Mouse (Mus musculus) lung, embryonic 16.5 days (tissue): ENCODE data around the gene Mmp10. TPM values are rescaled to one million over a fixed set of nuclear protein-coding genes. Genes with fewer than 3 reads are reported as not detected.

ENCODE experiments used
- ATAC-seq: fragments of 200-750 bp; cut with Nextera tagmentation; 2 replicates; pipeline ENCODE4 v1.8.0; 2017; ENCODE audit warnings: low read depth, mild to moderate bottlenecking, moderate library complexity
- H3K27ac ChIP-seq: fragments of 300-500 bp; sonication (generic); 2 replicates; pipeline ENCODE4 v1.5.1; 2014; ENCODE audit warnings: mild to moderate bottlenecking, control low read depth, low read length
- H3K27me3 ChIP-seq: fragments of 300-500 bp; sonication (generic); 2 replicates; pipeline ENCODE4 v1.6.1; 2014; ENCODE audit warnings: low read depth, low read length, mixed read lengths; ENCODE audit not compliant: control insufficient read depth, insufficient read depth
- H3K36me3 ChIP-seq: fragments of 300-500 bp; sonication (generic); 2 replicates; pipeline ENCODE4 v1.6.1; 2014; ENCODE audit warnings: low read length; ENCODE audit not compliant: control insufficient read depth, insufficient read depth
- H3K4me1 ChIP-seq: fragments of 300-500 bp; sonication (generic); replicated peaks from 2 replicates; pipeline ENCODE4 v1.6.1; 2014; ENCODE audit warnings: low read length, mixed read lengths; ENCODE audit not compliant: control insufficient read depth, insufficient read depth
- H3K4me2 ChIP-seq: fragments of 300-500 bp; sonication (generic); 2 replicates; pipeline ENCODE4 v1.6.1; 2014; ENCODE audit warnings: low read depth, low read length, control low read depth
- H3K4me3 ChIP-seq: fragments of 300-500 bp; sonication (generic); 2 replicates; pipeline ENCODE4 v1.5.1; 2014; ENCODE audit warnings: mild to moderate bottlenecking, low read length, control low read depth
- H3K9ac ChIP-seq: fragments of 300-500 bp; sonication (generic); 2 replicates; pipeline ENCODE4 v1.6.1; 2014; ENCODE audit warnings: low read length, control low read depth
- H3K9me3 ChIP-seq: fragments of 300-500 bp; sonication (generic); 2 replicates; pipeline ENCODE4 v1.6.1; 2016; ENCODE audit warnings: low read length; ENCODE audit not compliant: control insufficient read depth
- WGBS: fragments of 180-500 bp; shearing (Covaris S2); extraction: QIAGEN DNeasy Blood & Tissue Kit; methylation state at CpG from one replicate; pipeline ENCODE4 v1.1.7; 2014; 5-methylcytosine and 5-hydroxymethylcytosine counted together
- polyA plus RNA-seq: library from polyadenylated mRNA; unstranded; fragments of >200 nt; fragmentation: Nextera tagmentation; extraction: Ambion mirVana; gene quantifications from 2 replicates; pipeline ENCODE4 v1.2.1, GENCODE M21; 2015

The Mmp10 gene
- not detected in 2 replicates for polyA plus RNA-seq

- WGBS = 85% methylated on average over 3 of the region's 3 CpGs
Observed at GRCm38 (mm10) chr9:7502051-7502450, at the start of gene Mmp10. Gene Mmp10, plus strand, starts transcription at chr9:7502352.

GRCm38 (mm10) chr9:7453302-7453701 is 48.9 kb upstream of the Mmp10 start:
- no peak overlapping the region for H3K4me3 ChIP-seq
- no peaks in the 10 kb centered on the region for H3K36me3 ChIP-seq
- no peak overlapping the region for H3K27ac ChIP-seq
- no peak overlapping the region for H3K9ac ChIP-seq
- no peaks in the 10 kb centered on the region for H3K4me1 ChIP-seq
- no peaks in the 10 kb centered on the region for H3K27me3 ChIP-seq
- no peaks in the 10 kb centered on the region for H3K9me3 ChIP-seq
- no peak overlapping the region for H3K4me2 ChIP-seq
- WGBS = 85% methylated on average over 2 of the region's 2 CpGs
- no peak for ATAC-seq

More at GRCm38 (mm10) chr9:7502051-7502450, at the start of gene Mmp10:
- Histone ChIP-seq H3K4me3 (no peak within 1 kb of the TSS), H3K27ac (no peak within 1 kb of the TSS), H3K9ac (no peak within 1 kb of the TSS), H3K4me1 (no peaks in the 10 kb centered on the region), H3K36me3 (no peaks in the 10 kb centered on the region), H3K4me2 (no peak within 1 kb of the TSS), H3K27me3 (no peaks in the 10 kb centered on the region), H3K9me3 (no peaks in the 10 kb centered on the region)
- no peak for ATAC-seq

GRCm38 (mm10) chr9:7470262-7470661 is 31.9 kb upstream of the Mmp10 start:
- H3K4me2 ChIP-seq = no peak overlapping the region
- H3K9ac ChIP-seq = no peak overlapping the region
- no peaks in the 10 kb centered on the region for H3K27me3 ChIP-seq
- no peaks in the 10 kb centered on the region for H3K9me3 ChIP-seq
- 91% methylated on average over 1 of the region's 1 CpGs for WGBS
- H3K36me3 ChIP-seq = no peaks in the 10 kb centered on the region
- ATAC-seq = no peak
- H3K4me1 ChIP-seq = no peaks in the 10 kb centered on the region
- H3K4me3 ChIP-seq = no peak overlapping the region
- H3K27ac ChIP-seq = no peak overlapping the region

- no peaks in the 10 kb centered on the region for H3K4me1 ChIP-seq
- H3K4me3 ChIP-seq = no peak overlapping the region
- ATAC-seq = no peak
- H3K9ac ChIP-seq = no peak overlapping the region
- H3K27me3 ChIP-seq = no peaks in the 10 kb centered on the region
- H3K9me3 ChIP-seq = no peaks in the 10 kb centered on the region
- no peaks in the 10 kb centered on the region for H3K36me3 ChIP-seq
- WGBS = 63% methylated on average over 5 of the region's 5 CpGs
- no peak overlapping the region for H3K27ac ChIP-seq
- H3K4me2 ChIP-seq = no peak overlapping the region
Observed at GRCm38 (mm10) chr9:7483684-7484394, 18.3 kb upstream of the Mmp10 start.

GRCm38 (mm10) chr9:7501138-7501537 is 1.0 kb upstream of the Mmp10 start:
- Histone ChIP-seq H3K27ac (no peak overlapping the region), H3K27me3 (no peaks in the 10 kb centered on the region), H3K4me2 (no peak overlapping the region), H3K9me3 (no peaks in the 10 kb centered on the region), H3K4me1 (no peaks in the 10 kb centered on the region), H3K9ac (no peak overlapping the region), H3K36me3 (no peaks in the 10 kb centered on the region), H3K4me3 (no peak overlapping the region)
- ATAC-seq = no peak
- WGBS = 69% methylated on average over 3 of the region's 3 CpGs

GRCm38 (mm10) chr9:7507321-7507876 is 5.2 kb downstream of the Mmp10 start:
- no peak for ATAC-seq
- 72% methylated on average over 7 of the region's 7 CpGs for WGBS
- no peak overlapping the region for H3K27ac ChIP-seq
- H3K4me1 ChIP-seq = no peaks in the 10 kb centered on the region
- no peak overlapping the region for H3K4me3 ChIP-seq
- H3K27me3 ChIP-seq = no peaks in the 10 kb centered on the region
- H3K4me2 ChIP-seq = no peak overlapping the region
- H3K36me3 ChIP-seq = no peaks in the 10 kb centered on the region
- no peak overlapping the region for H3K9ac ChIP-seq
- H3K9me3 ChIP-seq = no peaks in the 10 kb centered on the region

- Histone ChIP-seq H3K9me3 (no peaks in the 10 kb centered on the region), H3K4me1 (no peaks in the 10 kb centered on the region), H3K4me3 (no peak overlapping the region), H3K36me3 (no peaks in the 10 kb centered on the region), H3K9ac (no peak overlapping the region), H3K27ac (no peak overlapping the region), H3K4me2 (no peak overlapping the region), H3K27me3 (no peaks in the 10 kb centered on the region)
- WGBS = 52% methylated on average over 10 of the region's 10 CpGs
- ATAC-seq = no peak
Observed at GRCm38 (mm10) chr9:7509619-7510233, 7.6 kb downstream of the Mmp10 start.

- Histone ChIP-seq H3K4me1 (no peaks in the 10 kb centered on the region), H3K27me3 (no peaks in the 10 kb centered on the region), H3K9me3 (no peaks in the 10 kb centered on the region), H3K27ac (no peak overlapping the region), H3K4me3 (no peak overlapping the region), H3K9ac (no peak overlapping the region), H3K4me2 (no peak overlapping the region), H3K36me3 (no peaks in the 10 kb centered on the region)
- WGBS = 63% methylated on average over 4 of the region's 4 CpGs
- no peak for ATAC-seq
Observed at GRCm38 (mm10) chr9:7517944-7518571, 15.9 kb downstream of the Mmp10 start.

- H3K36me3 ChIP-seq = no peaks in the 10 kb centered on the region
- H3K27ac ChIP-seq = no peak overlapping the region
- H3K4me1 ChIP-seq = no peaks in the 10 kb centered on the region
- no peak overlapping the region for H3K9ac ChIP-seq
- H3K4me3 ChIP-seq = no peak overlapping the region
- no peaks in the 10 kb centered on the region for H3K27me3 ChIP-seq
- H3K4me2 ChIP-seq = no peak overlapping the region
- no peaks in the 10 kb centered on the region for H3K9me3 ChIP-seq
- 59% methylated on average over 4 of the region's 4 CpGs for WGBS
- ATAC-seq = no peak
Observed at GRCm38 (mm10) chr9:7526255-7526940, 24.2 kb downstream of the Mmp10 start.
